Mouse (Mus musculus) lung, postnatal 36 days (tissue): ENCODE data around the gene Ppm1l.

Experiments used
- DNase-seq: peaks from one replicate; pipeline ENCODE4 v3.0.0; 2022; ENCODE audit warnings: mixed read lengths

Gene Ppm1l

GRCm38 (mm10) chr3:69502009-69502408 is 185.3 kb downstream of the Ppm1l start:
- no peak for DNase-seq

- no peak for DNase-seq
These were observed 185.9 kb downstream of the Ppm1l start for GRCm38 (mm10) chr3:69502527-69502926.

GRCm38 (mm10) chr3:69505090-69505489 is 188.4 kb downstream of the Ppm1l start:
- DNase-seq, result no peak

GRCm38 (mm10) chr3:69506352-69506751 is 189.7 kb downstream of the Ppm1l start:
- DNase-seq, result no peak

- no peak for DNase-seq
These were observed 192.8 kb downstream of the Ppm1l start for GRCm38 (mm10) chr3:69509411-69509952.

GRCm38 (mm10) chr3:69511881-69512280 is 195.2 kb downstream of the Ppm1l start:
- no peak for DNase-seq

DNA sequence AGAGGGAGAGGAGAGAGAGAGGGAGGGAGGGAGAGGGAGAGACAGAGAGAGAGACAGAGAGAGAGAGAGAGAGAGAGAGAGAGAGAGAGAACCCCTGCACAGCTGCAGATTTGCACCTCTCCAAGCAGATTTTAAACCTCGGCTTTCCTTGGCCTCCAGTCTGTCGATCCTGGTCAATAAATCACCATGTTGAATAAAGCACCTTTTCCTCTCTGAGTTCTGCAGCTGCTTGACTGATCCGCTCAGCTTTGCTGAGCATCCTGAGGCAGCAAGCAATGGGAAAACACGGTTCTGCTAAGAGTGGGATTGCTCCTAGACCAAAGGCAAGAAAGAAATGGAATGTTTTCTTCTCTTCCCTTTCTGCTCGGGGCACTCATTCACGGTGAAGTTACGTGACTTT is 195.7 kb downstream of the Ppm1l start:
- DNase-seq, result no peak

DNA sequence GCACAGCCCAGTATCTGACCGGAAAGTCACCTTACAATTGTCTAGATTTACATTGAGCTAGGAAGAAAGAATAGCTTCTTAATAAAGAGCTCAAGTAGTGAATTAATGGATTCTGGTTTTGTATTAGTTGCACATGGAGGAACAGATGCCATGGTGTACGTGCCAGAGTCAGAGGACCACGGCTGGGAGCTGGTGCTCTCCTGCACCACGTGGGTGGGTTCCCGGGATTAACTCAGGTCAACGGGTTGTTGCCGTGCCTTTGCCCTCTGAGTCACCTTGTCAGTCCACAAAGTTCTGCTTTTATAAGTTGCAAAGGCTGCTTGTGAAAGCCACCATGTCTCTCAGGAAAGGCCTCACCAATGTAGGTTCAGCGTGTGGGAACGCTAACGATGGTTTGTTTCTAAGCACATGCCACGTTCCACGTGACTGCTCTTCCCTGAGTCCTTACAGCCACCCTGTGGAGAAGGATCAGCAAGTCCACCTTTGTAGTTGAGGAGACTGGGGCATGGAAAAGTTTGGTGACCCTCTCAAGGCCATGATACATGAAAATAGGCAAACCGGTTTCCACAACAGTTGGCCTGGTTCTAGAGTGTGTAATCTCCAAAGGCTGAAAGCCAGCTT is 199.2 kb downstream of the Ppm1l start:
- no peak for DNase-seq

DNA sequence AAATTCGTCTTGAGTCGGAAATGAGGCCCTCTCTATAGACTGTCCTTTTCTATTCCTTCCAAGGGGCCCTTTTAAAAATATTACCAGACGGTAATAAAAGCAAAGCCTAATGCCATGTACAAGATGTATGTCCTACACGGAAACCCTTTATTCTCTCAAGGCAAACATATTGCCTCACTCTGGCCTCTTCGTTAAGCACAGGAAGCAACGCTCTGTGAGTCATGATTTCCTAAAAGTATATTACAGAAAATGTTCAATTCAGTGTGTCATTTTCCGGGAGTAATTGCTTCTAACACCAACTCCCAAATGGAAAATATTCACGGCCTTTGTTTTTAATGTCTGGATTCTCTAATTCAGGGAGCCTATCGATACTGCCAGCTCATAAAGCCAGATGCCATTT is 202.5 kb downstream of the Ppm1l start:
- no peak for DNase-seq

DNA sequence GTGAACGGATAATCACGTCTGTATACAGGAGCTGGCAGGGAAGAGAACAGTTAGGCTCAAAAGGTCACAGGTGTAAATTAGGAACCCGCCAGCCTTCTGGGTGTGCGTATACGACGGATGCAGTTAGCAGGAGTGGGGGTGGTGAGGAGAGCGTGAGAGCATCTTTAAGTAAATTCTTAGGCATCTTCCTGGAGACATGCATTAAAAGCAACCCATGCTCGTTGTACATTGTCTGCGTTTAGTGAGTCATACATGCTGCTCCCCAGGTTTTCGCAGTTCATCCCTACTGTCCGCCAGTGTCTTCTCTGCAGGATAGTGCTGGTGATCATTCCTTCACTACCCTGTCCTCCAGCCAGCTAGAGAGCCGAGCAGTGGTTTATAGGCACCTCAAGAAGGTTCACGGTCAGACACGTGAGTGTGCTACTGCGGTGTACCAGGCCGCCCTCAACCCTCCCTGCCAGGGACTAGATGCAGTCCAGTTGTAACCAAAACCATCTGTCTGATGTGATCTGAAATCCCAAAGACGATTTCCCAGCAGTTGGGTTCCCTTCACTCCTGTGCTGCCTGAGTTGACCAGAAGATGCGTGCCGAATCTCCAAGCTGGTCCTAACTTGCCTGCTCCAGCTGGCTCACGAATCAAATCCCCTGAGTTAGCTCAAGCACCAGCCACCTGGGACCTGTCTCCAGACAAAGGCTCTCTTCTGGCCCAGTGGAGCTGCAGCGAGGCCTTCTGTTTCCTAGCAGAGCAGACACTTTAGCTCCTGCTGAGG is 203.3 kb downstream of the Ppm1l start:
- DNase-seq, result no peak

DNA sequence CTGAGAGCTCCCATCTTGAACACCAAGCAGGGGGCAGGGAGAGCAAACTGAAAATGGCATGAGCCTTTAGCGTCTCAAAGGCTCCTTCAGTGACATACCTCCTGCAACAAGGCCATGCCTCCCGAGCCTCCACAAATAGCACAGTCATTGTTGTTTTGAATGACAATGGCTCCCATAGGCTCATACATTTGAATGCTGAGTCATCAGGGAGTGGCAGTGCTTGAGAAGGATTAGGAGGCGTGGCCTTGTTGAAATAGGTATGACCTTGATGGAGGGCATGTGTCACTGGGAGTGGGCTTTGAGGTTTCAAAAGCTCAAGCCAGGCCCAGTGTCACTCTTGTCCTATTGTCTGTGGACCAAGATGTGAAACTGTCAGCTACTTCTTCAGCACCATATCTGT is 205.6 kb downstream of the Ppm1l start:
- no peak for DNase-seq

DNA sequence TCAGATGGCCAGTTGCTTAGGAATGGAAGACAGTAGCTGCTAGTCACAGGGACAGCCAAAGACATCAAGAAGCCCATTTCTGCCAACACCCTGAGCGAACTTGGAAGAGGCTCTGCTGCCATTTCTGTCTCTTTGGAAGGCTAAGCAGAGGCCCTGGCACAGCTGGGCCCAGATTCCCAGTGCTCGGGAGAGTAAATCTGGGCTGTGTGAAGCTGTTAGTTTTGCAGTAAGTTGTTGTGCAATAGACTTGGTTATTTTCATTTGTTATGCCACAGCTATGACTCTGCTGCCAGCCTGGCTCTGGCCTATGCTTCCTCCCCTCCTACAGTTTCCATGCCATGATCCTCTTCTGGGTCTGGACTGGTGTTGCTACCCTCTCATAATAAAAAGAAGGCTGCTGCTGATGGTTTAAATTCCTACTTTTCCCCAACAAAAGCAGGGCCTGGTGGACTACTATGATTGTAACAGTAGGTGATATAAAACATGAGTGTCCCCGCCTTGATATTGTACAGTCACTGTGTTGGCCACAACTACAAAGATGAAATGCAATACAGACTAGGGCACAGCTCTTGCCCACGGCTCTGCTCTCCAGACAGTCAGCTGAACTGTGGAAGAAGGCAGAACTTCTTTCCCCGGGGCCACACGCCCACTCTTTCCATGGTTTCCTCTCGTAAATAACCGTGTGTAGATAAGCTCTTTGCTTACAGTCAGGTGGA is 207.9 kb downstream of the Ppm1l start:
- peak; percentile 29 for DNase-seq

DNA sequence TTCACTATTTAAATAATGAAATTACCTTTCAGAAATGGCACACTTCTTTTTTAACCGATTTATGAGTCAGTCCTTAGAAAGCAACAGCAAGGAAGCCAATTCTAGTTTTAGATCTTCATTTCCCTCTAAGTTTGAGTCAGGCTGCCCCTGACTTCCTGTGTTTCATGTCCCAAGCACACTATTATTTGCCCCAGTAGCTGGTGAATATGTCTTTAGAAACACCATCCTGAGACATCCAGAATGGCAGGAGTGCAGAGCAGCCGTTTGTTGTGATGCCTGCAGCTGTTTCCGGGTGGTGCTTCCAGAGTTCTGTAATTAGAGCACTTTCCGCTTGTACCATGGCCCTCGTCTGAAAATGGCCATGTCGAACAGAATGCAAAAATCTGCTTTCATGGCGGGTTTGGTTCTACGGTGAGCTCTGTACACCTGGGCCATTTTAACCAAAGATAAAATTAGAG is 208.4 kb downstream of the Ppm1l start:
- peak; percentile 25 for DNase-seq

DNA sequence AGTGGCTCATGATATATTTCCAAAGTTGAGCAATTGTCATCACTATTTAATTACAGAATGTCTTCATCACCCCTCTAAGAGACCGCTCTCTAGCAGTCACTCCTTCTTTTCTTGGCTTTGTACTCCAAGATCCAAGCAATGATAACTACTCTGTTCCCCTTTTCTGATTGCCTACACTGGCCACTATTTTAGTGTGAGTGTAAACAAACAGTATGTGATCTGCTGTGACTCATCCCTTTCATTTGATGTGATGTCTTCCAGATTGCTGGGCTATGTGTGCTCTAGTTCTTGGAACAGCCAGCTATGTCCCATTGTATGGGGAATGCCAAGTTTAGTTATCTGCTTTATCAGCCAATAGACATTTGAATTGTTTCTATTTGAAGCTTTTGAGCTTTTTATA is 210.7 kb downstream of the Ppm1l start:
- DNase-seq, result no peak

GRCm38 (mm10) chr3:69529576-69529975 is 212.9 kb downstream of the Ppm1l start:
- no peak for DNase-seq

DNA sequence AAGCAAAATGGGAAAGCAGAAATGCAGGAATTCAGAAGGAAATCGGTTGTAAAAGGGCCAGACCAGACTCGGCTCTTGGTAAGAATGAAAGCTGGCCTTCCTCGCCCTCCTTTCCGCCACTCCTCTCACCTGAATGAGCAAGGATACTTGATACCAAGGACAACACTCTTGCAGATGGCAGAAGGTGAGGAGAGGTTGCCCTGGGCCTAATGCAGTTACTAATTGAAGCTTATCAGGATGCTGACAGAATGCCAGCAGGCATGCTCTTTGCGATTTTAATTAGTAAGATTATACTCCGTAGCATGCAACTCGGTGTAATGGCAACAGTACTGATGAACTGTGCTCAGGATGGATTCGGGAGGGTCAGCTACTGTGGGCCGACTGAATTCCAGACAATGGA is 214.8 kb downstream of the Ppm1l start:
- DNase-seq, result no peak

DNA sequence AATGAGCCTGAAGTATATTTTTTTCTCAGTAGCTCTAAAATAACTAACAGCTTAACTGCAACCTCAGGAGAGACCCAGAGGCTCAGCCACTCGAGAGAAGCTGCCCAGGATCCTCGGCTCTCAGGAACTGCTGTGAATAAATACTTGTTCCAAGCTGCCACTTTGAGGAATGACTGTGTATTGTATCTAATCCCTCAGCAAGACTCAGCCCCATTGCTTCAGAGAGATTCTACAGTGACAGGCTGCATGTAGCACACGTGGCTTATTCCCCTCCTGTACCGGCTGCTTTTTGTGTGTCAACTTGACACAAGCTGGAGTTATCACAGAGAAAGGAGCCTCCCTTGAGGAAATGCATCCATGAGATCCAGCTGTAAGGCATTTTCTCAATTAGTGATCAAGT is 216.0 kb downstream of the Ppm1l start:
- DNase-seq, result no peak

GRCm38 (mm10) chr3:69535486-69535885 is 218.8 kb downstream of the Ppm1l start:
- no peak for DNase-seq

DNA sequence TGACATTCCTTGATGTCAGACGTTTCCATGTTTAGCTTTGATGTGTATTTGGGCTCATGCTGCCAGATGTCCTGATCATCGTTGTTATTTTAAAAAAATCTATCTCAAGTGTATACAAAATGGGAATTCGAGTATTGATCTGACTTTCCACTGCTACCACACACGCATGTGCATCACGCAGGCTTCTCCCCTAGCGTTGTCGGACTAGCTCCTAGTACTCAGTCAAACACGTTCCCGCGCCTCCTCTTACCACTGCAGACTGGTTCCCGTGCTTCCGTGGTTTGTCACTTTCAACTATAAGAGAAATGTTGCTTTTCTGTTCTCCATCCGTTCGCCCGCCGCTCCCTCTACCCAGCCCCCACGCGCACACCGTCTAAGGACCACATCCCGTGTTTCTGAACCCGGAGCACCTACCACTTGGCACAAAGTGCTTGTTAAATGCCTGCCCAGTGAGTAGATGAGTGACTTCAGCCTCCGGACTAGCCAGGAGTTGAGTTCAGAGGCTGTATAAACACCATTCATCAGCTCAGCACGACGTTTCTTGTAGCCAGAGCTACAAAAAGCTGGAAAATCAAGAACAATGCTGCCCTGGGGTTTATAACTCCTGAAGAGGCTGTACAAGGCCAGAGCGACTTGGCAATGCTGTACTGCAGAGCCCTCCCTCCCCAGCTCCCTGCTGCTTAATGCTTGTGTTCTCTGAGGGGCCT is 219.4 kb downstream of the Ppm1l start:
- no peak for DNase-seq

- DNase-seq, result peak; percentile 36
These were observed 226.3 kb downstream of the Ppm1l start for GRCm38 (mm10) chr3:69542962-69543361.

GRCm38 (mm10) chr3:69543730-69544129 is 227.1 kb downstream of the Ppm1l start:
- no peak for DNase-seq

- DNase-seq, result no peak
These were observed 228.4 kb downstream of the Ppm1l start for GRCm38 (mm10) chr3:69545017-69545416.
